Mouse (Mus musculus): ENCODE data around the gene Atp13a1.

The Atp13a1 gene

DNA sequence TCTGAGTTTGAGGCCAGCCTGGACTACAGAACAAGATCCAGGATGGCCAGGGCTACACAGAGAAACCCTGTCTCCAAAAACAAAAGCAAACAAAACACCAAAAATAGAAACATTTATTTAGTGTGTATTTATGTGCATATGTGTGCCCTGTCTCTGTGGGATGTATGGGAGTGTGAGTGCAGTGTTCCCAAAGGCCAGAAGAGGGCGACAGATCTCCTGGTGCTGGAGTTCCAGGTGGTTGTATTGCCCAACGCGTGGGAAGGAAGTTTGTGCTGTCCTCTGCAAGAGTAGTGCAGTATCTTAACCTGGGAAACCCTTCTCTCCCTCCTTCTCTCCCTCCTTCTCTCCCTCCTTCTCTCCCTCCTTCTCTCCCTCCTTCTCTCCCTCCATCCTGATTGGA, 58.9 kb downstream of the Atp13a1 start:
- DNase-seq (ENCODE audit: low spot score): no peak

GRCm38 (mm10) chr8:69850926-69851506, 60.1 kb downstream of the Atp13a1 start:
- DNase-seq (ENCODE audit: low spot score): no peak

DNA sequence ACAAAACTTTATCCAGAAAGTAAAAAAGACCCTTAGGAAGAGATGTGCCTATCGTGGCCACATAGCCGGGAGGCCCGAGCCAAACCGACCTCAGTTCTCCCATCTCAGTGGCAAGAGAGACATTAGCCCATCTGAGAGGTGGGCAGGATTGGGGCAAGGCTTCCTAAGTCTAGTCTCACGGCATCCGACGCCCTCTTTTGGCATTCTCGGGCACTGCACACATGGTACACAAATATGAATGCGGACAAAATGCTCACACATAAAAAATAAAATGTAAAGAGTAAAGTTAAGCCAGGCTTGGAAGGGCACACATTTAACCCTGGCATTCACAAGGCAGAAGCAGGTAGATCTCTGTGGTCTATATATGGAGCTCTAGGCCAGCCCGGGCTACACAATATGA, 62.9 kb downstream of the Atp13a1 start:
- DNase-seq (ENCODE audit: low spot score): no peak
